16 mouse cellular contexts compared by ENCODE assay signal in genomic region chr13:41091271-41091670, GRCm38 (mm10). TPM values are rescaled to one million over a fixed set of nuclear protein-coding genes. Genes with fewer than 3 reads are reported as not detected.
A peak's percentile ranks its signal among the peaks of the same experiment; 100 is the strongest.
DNase-seq lines count a peak whose midpoint lies in the region; ATAC-seq and TF ChIP-seq lines count a peak whose summit lies in the region.
"Had no signal": no experiment of that assay in that cellular context is flagged by ENCODE, and none has a peak within 500 bp of the region (broad histone marks: within the 10 kb centered on the region; RNA-seq: fewer than 3 reads in every experiment).

No protein-coding gene starts in this region.

- TF ChIP-seq CTCF in E14TG2a.4 (conservative IDR thresholded peaks at IDR 0.05; ENCODE audit: low read length): no peak

- H3K9ac ChIP-seq in heart, embryonic 12.5 days: no peak overlapping the region
- H3K9ac ChIP-seq in liver, embryonic 11.5 days (ENCODE audit: low read depth, low read length): no peak overlapping the region
- H3K9ac ChIP-seq: limb, embryonic 15.5 days had no signal

- no peak for ATAC-seq in heart, embryonic 12.5 days (ENCODE audit: insufficient number of reproducible peaks, low FRiP score)
- ATAC-seq in liver, embryonic 11.5 days (replicated peaks; ENCODE audit: low FRiP score): no peak

- H3K4me3 ChIP-seq in heart, embryonic 12.5 days: no peak overlapping the region
- peak overlapping the region; percentile 66 for H3K4me3 ChIP-seq in E14TG2a.4 (replicated peaks; ENCODE audit: low read length)
- no peak overlapping the region for H3K4me3 ChIP-seq in liver, embryonic 11.5 days (ENCODE audit: low read depth, low read length)
- H3K4me3 ChIP-seq: embryonic facial prominence, embryonic 10.5 days; limb, embryonic 15.5 days had no signal

- no peaks in the 10 kb centered on the region for H3K9me3 ChIP-seq in heart, embryonic 12.5 days (replicated peaks)
- no peaks in the 10 kb centered on the region for H3K9me3 ChIP-seq in E14TG2a.4 (ENCODE audit: low read length)
- H3K9me3 ChIP-seq in liver, embryonic 11.5 days (ENCODE audit: control insufficient read depth, low read length): no peaks in the 10 kb centered on the region
- H3K9me3 ChIP-seq: embryonic facial prominence, embryonic 10.5 days; limb, embryonic 15.5 days had no signal

- 29% methylated on average over 10 of the region's 10 CpGs for WGBS in heart, embryonic 12.5 days
- 23% methylated on average over 10 of the region's 10 CpGs for WGBS in liver, embryonic 11.5 days

- H3K27me3 ChIP-seq in heart, embryonic 12.5 days (replicated peaks): peaks cover 12% of the 10 kb centered on the region
- H3K27me3 ChIP-seq in E14TG2a.4 (ENCODE audit: insufficient read depth, low read length): no peaks in the 10 kb centered on the region
- H3K27me3 ChIP-seq in liver, embryonic 11.5 days (replicated peaks; ENCODE audit: control insufficient read depth, insufficient read depth, low read length): peaks cover 4% of the 10 kb centered on the region; the same call in 1 of the 2 replicates

- DNase-seq in heart, postnatal 10 days: no peak
- peak; percentile 55 for DNase-seq in embryo, embryonic 9.5 days (ENCODE audit: extremely low spot score)
- DNase-seq in liver, embryonic 11.5 days (ENCODE audit: low spot score): no peak
- DNase-seq in spleen, postnatal 10 days (ENCODE audit: low spot score in 2 of 2): no peak
- DNase-seq in right cerebral cortex, postnatal 4 days: no peak
- no peak for DNase-seq in ovary, postnatal 14 days (ENCODE audit: low spot score)
- DNase-seq: cerebellum, adult 18-20 months; heart, adult 18-20 months; kidney, postnatal 10 days had no signal

- intact Hi-C loops in heart, postnatal 10 days (cut with DNase I): no loop called here

- H3K27ac ChIP-seq in heart, embryonic 12.5 days (ENCODE audit: poor library complexity, severe bottlenecking): no peak overlapping the region
- no peak overlapping the region for H3K27ac ChIP-seq in liver, embryonic 11.5 days (ENCODE audit: low read depth, low read length)
- H3K27ac ChIP-seq: embryonic facial prominence, embryonic 10.5 days; limb, embryonic 15.5 days had no signal

- peak overlapping the region; percentile 26; the same call in 1 of the 2 replicates for H3K4me2 ChIP-seq in heart, embryonic 12.5 days
- peak overlapping the region; percentile 1; the same call in 1 of the 2 replicates for H3K4me2 ChIP-seq in liver, embryonic 11.5 days
- H3K4me2 ChIP-seq: limb, embryonic 15.5 days had no signal

- no peaks in the 10 kb centered on the region for H3K36me3 ChIP-seq in heart, embryonic 12.5 days
- no peaks in the 10 kb centered on the region for H3K36me3 ChIP-seq in E14TG2a.4 (ENCODE audit: insufficient read depth, low read length)
- no peaks in the 10 kb centered on the region for H3K36me3 ChIP-seq in liver, embryonic 11.5 days (ENCODE audit: control insufficient read depth, insufficient read depth, low read length)
- H3K36me3 ChIP-seq: embryonic facial prominence, embryonic 10.5 days; limb, embryonic 15.5 days had no signal

- no peaks in the 10 kb centered on the region for H3K4me1 ChIP-seq in heart, embryonic 12.5 days (replicated peaks)
- peaks cover 13% of the 10 kb centered on the region; the same call in 1 of the 2 replicates for H3K4me1 ChIP-seq in E14TG2a.4 (replicated peaks; ENCODE audit: low read depth, low read length)
- no peaks in the 10 kb centered on the region for H3K4me1 ChIP-seq in liver, embryonic 11.5 days (replicated peaks; ENCODE audit: control insufficient read depth, insufficient read depth, low read length)
- H3K4me1 ChIP-seq: limb, embryonic 15.5 days had no signal

RNA-seq across cellular contexts. Expression of gene Mak, which starts 11.8 kb away (rescaled TPM):
- polyA plus RNA-seq in heart, embryonic 12.5 days (2016; fragmentation: Nextera tagmentation; extraction: Ambion mirVana): 0.24 and 0.38 TPM in 2 replicates
- total RNA-seq in heart, postnatal 10 days (2021): not detected
- 0.34 and 0.56 TPM in 2 replicates for polyA plus RNA-seq in liver, embryonic 11.5 days (2014; fragmentation: Nextera tagmentation; extraction: Ambion mirVana)
- total RNA-seq: megakaryocyte-erythroid progenitor cell, adult 5-6 weeks had no signal
- polyA plus RNA-seq: spleen, adult 2 months had no signal

RNA-seq across cellular contexts. Expression of gene Gcm2, which starts 19.6 kb away (rescaled TPM):
- not detected in 2 replicates for polyA plus RNA-seq in heart, embryonic 12.5 days (2016; fragmentation: Nextera tagmentation; extraction: Ambion mirVana)
- total RNA-seq in heart, postnatal 10 days (2021): not detected
- not detected in 2 replicates for polyA plus RNA-seq in liver, embryonic 11.5 days (2014; fragmentation: Nextera tagmentation; extraction: Ambion mirVana)
- total RNA-seq: heart, adult 18-20 months; layer of hippocampus, postnatal 10 days; megakaryocyte-erythroid progenitor cell, adult 5-6 weeks had no signal
- polyA plus RNA-seq: limb, embryonic 15.5 days had no signal

RNA-seq across cellular contexts. Expression of gene Sycp2l, which starts 22.8 kb away (rescaled TPM):
- 0.09 TPM in 1 of 2 replicates, not detected in the other for polyA plus RNA-seq in heart, embryonic 12.5 days (2016; fragmentation: Nextera tagmentation; extraction: Ambion mirVana)
- not detected for total RNA-seq in heart, postnatal 10 days (2021)
- polyA plus RNA-seq in liver, embryonic 11.5 days (2014; fragmentation: Nextera tagmentation; extraction: Ambion mirVana): not detected in 2 replicates
- total RNA-seq: heart, adult 18-20 months; megakaryocyte-erythroid progenitor cell, adult 5-6 weeks had no signal
- polyA plus RNA-seq: limb, embryonic 15.5 days; spleen, adult 2 months had no signal
